Mouse (Mus musculus) lung, embryonic 16.5 days (tissue): Measurements from ENCODE around the gene Idua. TPM values are rescaled to one million over a fixed set of nuclear protein-coding genes. Genes with fewer than 3 reads are reported as not detected.

Experiments
- ATAC-seq: fragments of 200-750 bp; cut with Nextera tagmentation; 2 replicates; pipeline ENCODE4 v1.8.0; 2017; ENCODE audit warnings: low read depth, mild to moderate bottlenecking, moderate library complexity
- H3K27ac ChIP-seq: fragments of 300-500 bp; sonication (generic); 2 replicates; pipeline ENCODE4 v1.5.1; 2014; ENCODE audit warnings: mild to moderate bottlenecking, control low read depth, low read length
- H3K27me3 ChIP-seq: fragments of 300-500 bp; sonication (generic); 2 replicates; pipeline ENCODE4 v1.6.1; 2014; ENCODE audit warnings: low read depth, low read length, mixed read lengths; ENCODE audit not compliant: control insufficient read depth, insufficient read depth
- H3K36me3 ChIP-seq: fragments of 300-500 bp; sonication (generic); 2 replicates; pipeline ENCODE4 v1.6.1; 2014; ENCODE audit warnings: low read length; ENCODE audit not compliant: control insufficient read depth, insufficient read depth
- H3K4me1 ChIP-seq: fragments of 300-500 bp; sonication (generic); replicated peaks from 2 replicates; pipeline ENCODE4 v1.6.1; 2014; ENCODE audit warnings: low read length, mixed read lengths; ENCODE audit not compliant: control insufficient read depth, insufficient read depth
- H3K4me2 ChIP-seq: fragments of 300-500 bp; sonication (generic); 2 replicates; pipeline ENCODE4 v1.6.1; 2014; ENCODE audit warnings: low read depth, low read length, control low read depth
- H3K4me3 ChIP-seq: fragments of 300-500 bp; sonication (generic); 2 replicates; pipeline ENCODE4 v1.5.1; 2014; ENCODE audit warnings: mild to moderate bottlenecking, low read length, control low read depth
- H3K9ac ChIP-seq: fragments of 300-500 bp; sonication (generic); 2 replicates; pipeline ENCODE4 v1.6.1; 2014; ENCODE audit warnings: low read length, control low read depth
- H3K9me3 ChIP-seq: fragments of 300-500 bp; sonication (generic); 2 replicates; pipeline ENCODE4 v1.6.1; 2016; ENCODE audit warnings: low read length; ENCODE audit not compliant: control insufficient read depth
- WGBS: fragments of 180-500 bp; shearing (Covaris S2); extraction: QIAGEN DNeasy Blood & Tissue Kit; methylation state at CpG from one replicate; pipeline ENCODE4 v1.1.7; 2014; 5-methylcytosine and 5-hydroxymethylcytosine counted together
- polyA plus RNA-seq: library from polyadenylated mRNA; unstranded; fragments of >200 nt; fragmentation: Nextera tagmentation; extraction: Ambion mirVana; gene quantifications from 2 replicates; pipeline ENCODE4 v1.2.1, GENCODE M21; 2015

The Idua gene
- polyA plus RNA-seq, 1 experiment from 2014 or later = 15.7 TPM

DNA sequence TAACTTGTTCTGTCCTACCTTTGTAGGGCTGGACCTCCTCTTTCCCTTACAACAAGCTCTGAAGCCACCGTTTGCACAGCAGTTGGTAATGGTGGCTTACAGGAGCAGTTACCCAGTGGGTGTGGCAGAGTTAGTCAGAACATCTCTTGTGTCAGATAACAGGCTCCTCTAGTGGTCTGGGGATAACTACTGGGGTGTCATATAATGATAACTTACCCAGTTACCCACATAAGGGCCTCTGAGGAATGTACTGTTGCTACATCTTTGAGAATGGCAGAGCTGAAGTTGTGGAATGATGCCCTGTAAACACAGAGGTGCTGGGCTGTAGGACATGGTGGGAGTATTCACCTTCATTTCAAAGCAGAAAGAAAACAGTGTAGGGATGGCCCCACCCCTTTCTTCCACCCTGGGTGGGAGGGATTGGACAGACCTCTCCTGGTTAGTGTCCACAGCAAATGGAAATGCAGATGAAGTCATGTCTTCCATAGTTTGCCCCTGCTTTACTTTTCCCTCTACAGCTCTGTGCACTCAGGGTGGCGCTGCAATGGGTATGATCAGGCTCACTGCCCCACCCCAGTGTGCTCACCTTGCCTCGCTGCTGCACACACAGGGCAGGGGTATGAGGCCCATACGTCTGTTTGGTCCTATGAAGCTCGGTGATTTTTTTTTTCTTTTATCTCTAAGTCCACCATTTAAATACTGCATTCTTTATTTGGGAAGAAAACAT is 16.8 kb downstream of the Idua start:
- peak overlapping the region; percentile 57 for H3K4me2 ChIP-seq

DNA sequence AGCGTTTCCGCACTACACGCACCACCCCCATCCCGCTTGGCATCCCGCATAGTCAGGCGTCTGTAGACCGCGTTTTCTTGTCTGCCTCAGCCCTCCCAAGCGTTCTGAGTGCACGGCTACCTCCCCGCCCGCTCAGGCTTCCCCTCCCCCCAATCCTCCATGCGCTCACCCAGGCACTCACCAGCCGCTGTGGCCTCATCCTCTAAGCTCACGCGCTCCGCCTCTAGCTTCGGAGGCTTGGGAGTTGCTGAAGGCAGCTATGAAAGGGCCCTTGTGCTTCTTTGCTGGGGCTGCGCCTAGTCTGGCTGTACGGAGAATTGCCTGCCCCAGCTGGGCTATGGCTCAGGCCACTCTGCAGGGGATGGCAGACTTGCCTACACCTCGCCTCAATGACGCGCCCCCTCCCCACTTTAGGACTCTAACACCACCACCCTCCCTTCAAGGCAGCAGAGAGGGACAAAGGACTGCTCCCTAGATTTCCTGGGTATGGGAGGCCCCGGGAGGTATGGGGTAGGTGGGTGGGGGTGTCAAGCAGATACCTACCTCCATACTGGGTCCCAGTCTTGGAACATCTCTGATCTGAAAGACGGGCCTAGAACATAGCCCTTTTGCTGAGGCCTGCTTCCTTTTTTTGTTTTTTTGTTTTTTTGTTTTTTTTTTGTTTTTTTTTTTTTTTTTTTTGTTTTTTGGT is 17.6 kb downstream of the Idua start:
- 3% methylated on average over 25 of the region's 25 CpGs for WGBS
- Histone ChIP-seq H3K4me1 (peaks cover 12% of the 10 kb centered on the region), H3K9ac (peak overlapping the region; percentile 53), H3K27me3 (no peaks in the 10 kb centered on the region), H3K9me3 (no peaks in the 10 kb centered on the region), H3K27ac (peak overlapping the region; percentile 63), H3K36me3 (peaks cover under 1% of the 10 kb centered on the region; the same call in 1 of the 2 replicates), H3K4me2 (peak overlapping the region; percentile 57), H3K4me3 (peak overlapping the region; percentile 38)
- peak; percentile 87 for ATAC-seq

More for the DNA sequence above, 16.8 kb downstream of the Idua start:
- no peaks in the 10 kb centered on the region for H3K27me3 ChIP-seq
- H3K4me1 ChIP-seq = peaks cover 12% of the 10 kb centered on the region
- no peak overlapping the region for H3K27ac ChIP-seq
- peak overlapping the region; percentile 38 for H3K4me3 ChIP-seq
- no peaks in the 10 kb centered on the region for H3K9me3 ChIP-seq
- peaks cover 4% of the 10 kb centered on the region; the same call in 1 of the 2 replicates for H3K36me3 ChIP-seq
- WGBS = 12% methylated on average over 5 of the region's 5 CpGs
- peak overlapping the region; percentile 53; the same call in 1 of the 2 replicates for H3K9ac ChIP-seq
- peak; percentile 44 for ATAC-seq

DNA sequence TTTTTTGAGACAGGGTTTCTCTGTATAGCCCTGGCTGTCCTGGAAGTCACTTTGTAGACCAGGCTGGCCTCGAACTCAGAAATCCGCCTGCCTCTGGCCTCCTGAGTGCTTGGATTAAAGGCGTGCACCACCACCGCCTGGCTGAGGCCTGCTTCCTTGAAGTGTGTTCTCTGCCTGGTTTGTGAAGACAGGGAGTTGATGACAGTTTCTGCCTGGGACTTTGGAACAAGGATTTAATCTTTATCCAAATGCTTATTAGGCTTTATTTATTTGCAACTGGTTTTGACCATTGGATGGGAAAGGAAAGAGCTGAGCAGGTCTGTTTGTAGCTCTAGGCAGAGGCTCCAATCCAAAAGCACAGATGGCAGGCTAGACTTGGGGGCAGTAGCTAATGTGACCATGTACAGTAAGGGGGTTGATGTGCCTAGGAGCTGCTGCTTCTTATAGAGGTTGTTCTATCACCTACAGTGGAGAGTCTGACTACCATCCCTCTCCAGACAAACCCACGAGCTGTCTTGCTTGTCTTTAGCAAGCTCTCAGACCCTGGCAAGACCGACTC is 18.2 kb downstream of the Idua start:
- H3K4me1 ChIP-seq = peaks cover 12% of the 10 kb centered on the region
- no peak overlapping the region for H3K4me2 ChIP-seq
- no peaks in the 10 kb centered on the region for H3K27me3 ChIP-seq
- H3K9ac ChIP-seq = no peak overlapping the region
- no peak overlapping the region for H3K27ac ChIP-seq
- H3K9me3 ChIP-seq = no peaks in the 10 kb centered on the region
- H3K36me3 ChIP-seq = no peaks in the 10 kb centered on the region
- no peak overlapping the region for H3K4me3 ChIP-seq
- no peak for ATAC-seq
- WGBS = 80% methylated on average over 6 of the region's 6 CpGs

- H3K4me2 ChIP-seq = no peak overlapping the region
- no peak for ATAC-seq
- peaks cover 12% of the 10 kb centered on the region for H3K4me1 ChIP-seq
- no peaks in the 10 kb centered on the region for H3K27me3 ChIP-seq
- H3K9ac ChIP-seq = no peak overlapping the region
- H3K27ac ChIP-seq = no peak overlapping the region
- no peaks in the 10 kb centered on the region for H3K9me3 ChIP-seq
- H3K36me3 ChIP-seq = no peaks in the 10 kb centered on the region
- WGBS = 52% methylated on average over 3 of the region's 3 CpGs
- no peak overlapping the region for H3K4me3 ChIP-seq
Measured at GRCm38 (mm10) chr5:108679909-108680308, 19.8 kb downstream of the Idua start.

DNA sequence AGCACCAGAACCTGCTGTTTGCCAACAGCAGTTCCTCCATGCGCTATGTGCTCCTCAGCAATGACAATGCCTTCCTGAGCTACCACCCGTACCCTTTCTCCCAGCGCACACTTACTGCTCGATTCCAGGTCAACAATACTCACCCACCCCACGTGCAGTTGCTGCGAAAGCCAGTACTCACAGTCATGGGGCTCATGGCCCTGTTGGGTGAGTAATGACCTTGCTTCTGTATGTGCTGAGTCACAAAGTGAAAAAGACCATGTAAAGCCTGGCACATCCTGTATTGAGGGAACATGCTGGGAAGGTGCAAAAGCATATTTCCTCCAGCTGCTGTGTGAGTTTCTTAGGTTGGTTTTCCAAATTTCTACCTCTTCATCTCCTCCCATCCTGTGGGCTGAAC is 20.7 kb downstream of the Idua start:
- no peak for ATAC-seq
- peaks cover 12% of the 10 kb centered on the region for H3K4me1 ChIP-seq
- H3K9me3 ChIP-seq = no peaks in the 10 kb centered on the region
- H3K4me3 ChIP-seq = no peak overlapping the region
- no peak overlapping the region for H3K9ac ChIP-seq
- no peak overlapping the region for H3K27ac ChIP-seq
- no peak overlapping the region for H3K4me2 ChIP-seq
- WGBS = 92% methylated on average over 6 of the region's 6 CpGs
- H3K27me3 ChIP-seq = no peaks in the 10 kb centered on the region
- no peaks in the 10 kb centered on the region for H3K36me3 ChIP-seq

GRCm38 (mm10) chr5:108689091-108689490 is 29.0 kb downstream of the Idua start:
- Histone ChIP-seq H3K27ac (no peak overlapping the region), H3K4me2 (no peak overlapping the region), H3K9me3 (no peaks in the 10 kb centered on the region), H3K4me3 (no peak overlapping the region), H3K4me1 (peaks cover 11% of the 10 kb centered on the region), H3K36me3 (no peaks in the 10 kb centered on the region), H3K9ac (no peak overlapping the region), H3K27me3 (no peaks in the 10 kb centered on the region)
- ATAC-seq = no peak
- WGBS = 74% methylated on average over 5 of the region's 5 CpGs

DNA sequence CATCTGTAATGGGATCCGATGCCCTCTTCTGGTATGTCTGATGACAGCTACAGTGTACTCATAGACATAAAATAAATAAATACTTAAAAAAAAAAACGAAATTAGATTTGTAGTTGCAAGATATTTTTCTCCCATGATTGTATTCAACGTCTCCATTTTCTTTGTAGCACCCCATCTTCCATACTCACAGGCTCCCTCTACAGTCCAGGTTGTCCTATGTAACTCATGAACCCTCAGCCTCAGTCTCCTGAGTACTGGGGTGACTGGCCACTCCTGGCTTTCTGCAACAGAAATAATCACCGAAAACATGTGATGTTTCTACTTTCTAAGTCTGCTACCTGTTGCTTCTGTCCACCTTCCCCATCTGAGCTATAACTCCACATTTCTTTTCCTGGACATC is 31.0 kb downstream of the Idua start:
- H3K4me1 ChIP-seq = peaks cover 17% of the 10 kb centered on the region
- H3K4me3 ChIP-seq = no peak overlapping the region
- H3K4me2 ChIP-seq = no peak overlapping the region
- no peaks in the 10 kb centered on the region for H3K9me3 ChIP-seq
- no peak overlapping the region for H3K27ac ChIP-seq
- no peak overlapping the region for H3K9ac ChIP-seq
- ATAC-seq = no peak
- H3K27me3 ChIP-seq = no peaks in the 10 kb centered on the region
- 70% methylated on average over 4 of the region's 4 CpGs for WGBS
- no peaks in the 10 kb centered on the region for H3K36me3 ChIP-seq

GRCm38 (mm10) chr5:108692271-108692670 is 32.1 kb downstream of the Idua start, which contains the start of gene Fgfrl1:
Gene Fgfrl1, plus strand, starts transcription at chr5:108692382.
- Histone ChIP-seq H3K9me3 (no peaks in the 10 kb centered on the region), H3K9ac (peak within 1 kb of the TSS; percentile 78), H3K27ac (0 out of 2 replicates have a peak within 1 kb of the TSS, but pooled peaks have one; percentile 12), H3K4me1 (peaks cover 26% of the 10 kb centered on the region), H3K27me3 (no peaks in the 10 kb centered on the region), H3K36me3 (no peaks in the 10 kb centered on the region), H3K4me2 (peak within 1 kb of the TSS; percentile 82), H3K4me3 (peak within 1 kb of the TSS; percentile 88)
- ATAC-seq = peak; percentile 6; the same call in 1 of the 2 replicates
- WGBS = 2% methylated on average over 16 of the region's 18 CpGs

DNA sequence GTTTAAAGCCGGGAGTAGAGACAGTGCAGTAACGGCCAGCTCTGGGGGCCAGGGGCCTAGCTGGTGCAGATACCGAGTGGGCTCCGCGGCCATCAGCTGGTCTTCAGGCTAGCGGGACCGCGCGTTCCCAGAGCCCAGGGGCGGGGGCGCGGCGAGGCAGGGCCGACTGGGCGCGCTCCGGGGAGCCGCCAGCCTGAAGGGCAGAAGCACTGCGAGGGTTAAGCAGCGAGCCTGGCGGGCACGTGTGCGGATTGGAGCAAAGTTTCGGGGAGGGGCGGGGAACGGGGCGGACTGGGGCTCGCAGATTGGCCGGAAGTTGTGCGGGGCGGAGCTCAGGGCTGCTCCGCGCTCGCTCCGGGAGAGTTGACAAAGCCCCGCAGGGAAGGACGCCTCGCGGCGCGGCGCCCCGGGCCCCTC is 33.7 kb downstream of the Idua start:
- 0 out of 2 replicates have a peak, but pooled peaks cover under 1% of the 10 kb centered on the region for H3K36me3 ChIP-seq
- peak overlapping the region; percentile 83 for H3K4me2 ChIP-seq
- peak overlapping the region; percentile 88 for H3K4me3 ChIP-seq
- H3K27ac ChIP-seq = peak overlapping the region; percentile 73
- peaks cover 31% of the 10 kb centered on the region for H3K4me1 ChIP-seq
- peak; percentile 97 for ATAC-seq
- H3K9me3 ChIP-seq = no peaks in the 10 kb centered on the region
- H3K27me3 ChIP-seq = no peaks in the 10 kb centered on the region
- WGBS = 0% methylated on average over 27 of the region's 43 CpGs
- H3K9ac ChIP-seq = peak overlapping the region; percentile 87
